Mouse (Mus musculus): ENCODE measurements around the gene Pax5.

DNA sequence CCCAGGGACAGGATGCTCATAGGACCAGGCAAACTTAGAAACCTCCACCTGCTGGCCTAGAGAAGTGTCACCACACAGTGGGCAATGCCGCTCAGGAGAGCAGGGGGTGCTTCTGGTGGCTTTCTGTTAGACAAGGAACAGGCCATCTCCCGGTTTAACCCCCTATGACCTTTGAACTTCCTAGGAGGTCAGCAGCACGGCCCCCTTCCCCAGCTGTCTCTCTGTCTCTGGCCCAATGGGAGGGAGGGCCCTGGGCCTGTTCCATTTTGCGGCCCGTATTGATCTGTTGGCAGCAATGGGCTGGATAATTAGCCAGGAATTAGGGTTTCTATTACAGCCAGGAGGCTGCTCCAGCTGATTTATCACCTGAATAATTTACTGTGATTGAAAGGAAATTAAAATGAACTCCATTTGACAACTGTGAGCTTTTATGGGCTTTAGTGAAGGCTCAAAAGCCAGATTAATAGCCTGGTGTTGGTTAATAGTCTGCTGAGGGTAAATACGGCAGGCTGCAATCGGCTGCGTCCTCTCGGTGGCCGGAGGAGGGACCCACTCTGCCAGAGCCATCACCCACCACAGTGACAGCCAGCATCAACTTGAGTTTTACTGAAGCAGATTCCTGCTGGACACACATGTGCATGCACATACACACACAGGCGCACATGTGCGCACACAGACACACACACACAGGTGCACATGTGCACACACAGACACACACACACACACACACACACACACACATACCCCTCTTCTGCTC is 68.3 kb downstream of the Pax5 start:
- TF ChIP-seq CTCF (IDR thresholded peaks at IDR 0.05) (no peak), EP300 (IDR thresholded peaks at IDR 0.05) (no peak)
